Mouse (Mus musculus) macrophage (primary cell): ENCODE results near the gene Arl8b. TPM values are rescaled to one million over a fixed set of nuclear protein-coding genes. Genes with fewer than 3 reads are reported as not detected.

Experiments
- H3K27ac ChIP-seq: fragments of 350-480 bp; formaldehyde crosslinking; 2 replicates; pipeline ENCODE4 v1.9.0; 2021
- H3K36me3 ChIP-seq: fragments of 350-480 bp; formaldehyde crosslinking; 2 replicates; pipeline ENCODE4 v1.9.0; 2021; ENCODE audit errors: inconsistent target
- H3K4me3 ChIP-seq: fragments of 350-480 bp; formaldehyde crosslinking; 2 replicates; pipeline ENCODE4 v1.9.0; 2021; ENCODE audit errors: inconsistent target
- H3K79me2 ChIP-seq: fragments of 350-480 bp; formaldehyde crosslinking; 2 replicates; pipeline ENCODE4 v1.9.0; 2021; ENCODE audit errors: inconsistent target
- WGBS: methylation state at CpG from one replicate; pipeline ENCODE4 v1.1.7; 2026; ENCODE audit warnings: inconsistent platforms; ENCODE audit not compliant: missing documents; 5-methylcytosine and 5-hydroxymethylcytosine counted together
- polyA plus RNA-seq: library from polyadenylated mRNA; stranded (reverse); fragments of 250-400 nt; gene quantifications from 3 replicates; pipeline ENCODE4 v1.2.4, GENCODE M21; 2018; ENCODE audit warnings: inconsistent platforms

The Arl8b gene
- polyA plus RNA-seq, 1 experiment from 2014 or later = 269 TPM

GRCm38 (mm10) chr6:108835765-108836691, 53.1 kb downstream of the Arl8b start:
- peak overlapping the region; percentile 37 for H3K27ac ChIP-seq
- H3K4me3 ChIP-seq = no peak overlapping the region
- H3K36me3 ChIP-seq = peaks cover 29% of the 10 kb centered on the region
- H3K79me2 ChIP-seq = peaks cover 100% of the 10 kb centered on the region
- 34% methylated on average over 16 of the region's 16 CpGs for WGBS

- no peak overlapping the region for H3K4me3 ChIP-seq
- WGBS = 92% methylated on average over 4 of the region's 4 CpGs
- H3K27ac ChIP-seq = no peak overlapping the region
- H3K36me3 ChIP-seq = peaks cover 35% of the 10 kb centered on the region
- H3K79me2 ChIP-seq = peaks cover 100% of the 10 kb centered on the region
Observed at GRCm38 (mm10) chr6:108837081-108837480, 54.2 kb downstream of the Arl8b start.

- H3K79me2 ChIP-seq = peaks cover 100% of the 10 kb centered on the region
- H3K36me3 ChIP-seq = peaks cover 42% of the 10 kb centered on the region
- H3K27ac ChIP-seq = no peak overlapping the region
- no peak overlapping the region for H3K4me3 ChIP-seq
- 89% methylated on average over 4 of the region's 4 CpGs for WGBS
Observed at GRCm38 (mm10) chr6:108837958-108838357, 55.1 kb downstream of the Arl8b start.

GRCm38 (mm10) chr6:108839432-108839831, 56.5 kb downstream of the Arl8b start:
- H3K27ac ChIP-seq = no peak overlapping the region
- 79% methylated on average over 4 of the region's 4 CpGs for WGBS
- H3K79me2 ChIP-seq = peaks cover 100% of the 10 kb centered on the region
- no peak overlapping the region for H3K4me3 ChIP-seq
- peaks cover 56% of the 10 kb centered on the region for H3K36me3 ChIP-seq

GRCm38 (mm10) chr6:108840861-108841640, 58.2 kb downstream of the Arl8b start:
- 97% methylated on average over 8 of the region's 8 CpGs for WGBS
- Histone ChIP-seq H3K36me3 (peaks cover 72% of the 10 kb centered on the region), H3K79me2 (peaks cover 100% of the 10 kb centered on the region), H3K27ac (no peak overlapping the region), H3K4me3 (no peak overlapping the region)

- 38% methylated on average over 1 of the region's 1 CpGs for WGBS
- H3K27ac ChIP-seq = no peak overlapping the region; the same call in 1 of the 2 replicates
- peaks cover 100% of the 10 kb centered on the region for H3K79me2 ChIP-seq
- H3K4me3 ChIP-seq = no peak overlapping the region
- peaks cover 82% of the 10 kb centered on the region for H3K36me3 ChIP-seq
Observed at GRCm38 (mm10) chr6:108843664-108844063, 60.8 kb downstream of the Arl8b start.

- 42% methylated on average over 3 of the region's 3 CpGs for WGBS
- Histone ChIP-seq H3K79me2 (peaks cover 100% of the 10 kb centered on the region), H3K27ac (no peak overlapping the region; the same call in 1 of the 2 replicates), H3K4me3 (no peak overlapping the region), H3K36me3 (peaks cover 85% of the 10 kb centered on the region)
Observed at GRCm38 (mm10) chr6:108844093-108844492, 61.2 kb downstream of the Arl8b start.

- H3K36me3 ChIP-seq = peaks cover 82% of the 10 kb centered on the region
- peaks cover 97% of the 10 kb centered on the region for H3K79me2 ChIP-seq
- H3K4me3 ChIP-seq = no peak overlapping the region
- H3K27ac ChIP-seq = no peak overlapping the region
- 97% methylated on average over 7 of the region's 7 CpGs for WGBS
Observed at GRCm38 (mm10) chr6:108844771-108845170, 61.9 kb downstream of the Arl8b start.

- Histone ChIP-seq H3K4me3 (no peak overlapping the region), H3K79me2 (peaks cover 23% of the 10 kb centered on the region; the same call in 1 of the 2 replicates), H3K36me3 (peaks cover 84% of the 10 kb centered on the region), H3K27ac (no peak overlapping the region)
- WGBS = 100% methylated on average over 8 of the region's 8 CpGs
Observed at GRCm38 (mm10) chr6:108852088-108852670, 69.3 kb downstream of the Arl8b start.

- H3K36me3 ChIP-seq = peaks cover 84% of the 10 kb centered on the region
- peaks cover 15% of the 10 kb centered on the region; the same call in 1 of the 2 replicates for H3K79me2 ChIP-seq
- WGBS = 97% methylated on average over 5 of the region's 5 CpGs
- no peak overlapping the region for H3K4me3 ChIP-seq
- H3K27ac ChIP-seq = no peak overlapping the region
Observed at GRCm38 (mm10) chr6:108852986-108853385, 70.1 kb downstream of the Arl8b start.

- Histone ChIP-seq H3K4me3 (no peak overlapping the region), H3K27ac (no peak overlapping the region)
- WGBS = 96% methylated on average over 9 of the region's 9 CpGs
Observed at GRCm38 (mm10) chr6:108858583-108858982, 75.7 kb downstream of the Arl8b start.

GRCm38 (mm10) chr6:108861226-108861625, 78.3 kb downstream of the Arl8b start:
- Histone ChIP-seq H3K4me3 (no peak overlapping the region), H3K27ac (no peak overlapping the region), H3K79me2 (no peaks in the 10 kb centered on the region), H3K36me3 (peaks cover 30% of the 10 kb centered on the region)
- WGBS = 100% methylated on average over 1 of the region's 1 CpGs

More at GRCm38 (mm10) chr6:108858583-108858982, 75.7 kb downstream of the Arl8b start:
- Histone ChIP-seq H3K36me3 (peaks cover 54% of the 10 kb centered on the region), H3K79me2 (no peaks in the 10 kb centered on the region)

- Histone ChIP-seq H3K36me3 (peaks cover 22% of the 10 kb centered on the region), H3K79me2 (no peaks in the 10 kb centered on the region), H3K4me3 (no peak overlapping the region), H3K27ac (no peak overlapping the region)
- 52% methylated on average over 2 of the region's 2 CpGs for whole genome bisulfite sequencing
Observed at GRCm38 (mm10) chr6:108862548-108862947, 79.6 kb downstream of the Arl8b start.

- WGBS = 71% methylated on average over 5 of the region's 5 CpGs
- H3K27ac ChIP-seq = no peak overlapping the region
- no peaks in the 10 kb centered on the region for H3K79me2 ChIP-seq
- no peaks in the 10 kb centered on the region for H3K36me3 ChIP-seq
- H3K4me3 ChIP-seq = no peak overlapping the region
Observed at GRCm38 (mm10) chr6:108866317-108866716, 83.4 kb downstream of the Arl8b start.
